Mouse (Mus musculus): ENCODE data around the gene Ncl. TPM values are rescaled to one million over a fixed set of nuclear protein-coding genes. Genes with fewer than 3 reads are reported as not detected.

Ncl gene
- polyA plus RNA-seq, 1 experiment: 9.1 TPM

- TF ChIP-seq POLR2A (IDR thresholded peaks at IDR 0.05; ENCODE audit: low read depth, low read length) (no peak), CTCF (IDR thresholded peaks at IDR 0.05; ENCODE audit: extremely low read depth, insufficient read depth, insufficient read length, insufficient replicate concordance) (no peak)
- no peak overlapping the region for H3K27ac ChIP-seq (ENCODE audit: insufficient read depth, low read length)
- WGBS: 94% methylated on average over 8 of the region's 8 CpGs
- peaks cover 52% of the 10 kb centered on the region for H3K36me3 ChIP-seq (ENCODE audit: control insufficient read depth, insufficient read depth, low read length)
- no peaks in the 10 kb centered on the region for H3K4me1 ChIP-seq (ENCODE audit: control insufficient read depth, insufficient read depth, insufficient read length)
- H3K27me3 ChIP-seq (ENCODE audit: control insufficient read depth, insufficient read depth, low read length): no peaks in the 10 kb centered on the region
- DNase-seq (ENCODE audit: low read depth in 1 of 2, low spot score in 2 of 2): no peak
- no peak overlapping the region for H3K4me3 ChIP-seq (ENCODE audit: extremely low read depth, insufficient read depth, insufficient read length)
Measured at GRCm38 (mm10) chr1:86350576-86350975, 8.6 kb downstream of the Ncl start.

DNA sequence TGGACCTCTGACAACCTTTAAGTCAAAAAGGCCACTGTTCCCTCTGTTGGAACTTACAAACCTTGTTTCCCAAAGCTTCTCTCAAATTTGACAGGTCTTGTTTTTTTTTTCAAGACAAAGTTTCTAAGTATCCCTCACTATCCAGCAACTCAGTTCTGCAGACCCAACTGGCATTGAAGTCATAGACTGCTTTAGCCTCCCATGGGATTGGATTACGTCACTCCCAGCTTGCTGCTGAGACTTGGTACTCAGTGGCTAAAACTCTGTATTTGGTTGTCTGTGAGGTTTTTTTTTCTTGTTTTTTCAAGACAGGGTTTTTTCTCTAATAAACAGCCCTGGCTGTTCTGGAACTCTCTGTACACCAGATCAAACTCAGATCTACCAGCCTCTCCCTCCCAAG is 9.5 kb downstream of the Ncl start:
- Histone ChIP-seq H3K27me3 (ENCODE audit: control insufficient read depth, insufficient read depth, low read length) (no peaks in the 10 kb centered on the region), H3K4me3 (ENCODE audit: extremely low read depth, insufficient read depth, insufficient read length) (no peak overlapping the region), H3K27ac (ENCODE audit: insufficient read depth, low read length) (no peak overlapping the region), H3K4me1 (ENCODE audit: control insufficient read depth, insufficient read depth, insufficient read length) (no peaks in the 10 kb centered on the region), H3K36me3 (ENCODE audit: control insufficient read depth, insufficient read depth, low read length) (peaks cover 46% of the 10 kb centered on the region)
- WGBS: 92% methylated on average over 1 of the region's 1 CpGs
- no peak for TF ChIP-seq CTCF (IDR thresholded peaks at IDR 0.05; ENCODE audit: extremely low read depth, insufficient read depth, insufficient read length, insufficient replicate concordance)
- no peak for TF ChIP-seq POLR2A (IDR thresholded peaks at IDR 0.05; ENCODE audit: low read depth, low read length)
- no peak for DNase-seq (ENCODE audit: low read depth in 1 of 2, low spot score in 2 of 2)

DNA sequence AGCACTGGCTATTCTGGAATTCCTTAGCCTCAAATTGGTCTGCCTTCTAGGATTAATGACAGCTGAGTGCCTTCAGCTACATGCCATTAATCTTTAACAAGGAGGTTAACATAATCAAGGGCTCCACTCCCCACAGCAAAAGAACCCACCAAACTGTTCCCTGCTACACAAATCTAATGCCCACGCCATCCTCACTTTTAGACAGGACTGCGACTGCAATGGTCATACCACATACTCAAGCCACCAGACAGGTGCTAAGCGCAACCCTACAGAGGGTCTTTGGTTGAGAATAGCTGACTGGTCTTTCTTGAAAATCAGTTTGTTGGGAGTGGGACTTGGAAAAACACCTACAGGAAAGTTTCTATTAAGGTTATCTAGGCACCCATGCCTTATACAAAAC is 10.0 kb downstream of the Ncl start:
- peaks cover 43% of the 10 kb centered on the region for H3K36me3 ChIP-seq (ENCODE audit: control insufficient read depth, insufficient read depth, low read length)
- H3K4me3 ChIP-seq (ENCODE audit: extremely low read depth, insufficient read depth, insufficient read length): no peak overlapping the region
- H3K27me3 ChIP-seq (ENCODE audit: control insufficient read depth, insufficient read depth, low read length): no peaks in the 10 kb centered on the region
- no peak for TF ChIP-seq CTCF (IDR thresholded peaks at IDR 0.05; ENCODE audit: extremely low read depth, insufficient read depth, insufficient read length, insufficient replicate concordance)
- no peak for TF ChIP-seq POLR2A (IDR thresholded peaks at IDR 0.05; ENCODE audit: low read depth, low read length)
- H3K27ac ChIP-seq (ENCODE audit: insufficient read depth, low read length): no peak overlapping the region
- no peaks in the 10 kb centered on the region for H3K4me1 ChIP-seq (ENCODE audit: control insufficient read depth, insufficient read depth, insufficient read length)
- no peak for DNase-seq (ENCODE audit: low read depth in 1 of 2, low spot score in 2 of 2)
- 98% methylated on average over 3 of the region's 3 CpGs for WGBS

DNA sequence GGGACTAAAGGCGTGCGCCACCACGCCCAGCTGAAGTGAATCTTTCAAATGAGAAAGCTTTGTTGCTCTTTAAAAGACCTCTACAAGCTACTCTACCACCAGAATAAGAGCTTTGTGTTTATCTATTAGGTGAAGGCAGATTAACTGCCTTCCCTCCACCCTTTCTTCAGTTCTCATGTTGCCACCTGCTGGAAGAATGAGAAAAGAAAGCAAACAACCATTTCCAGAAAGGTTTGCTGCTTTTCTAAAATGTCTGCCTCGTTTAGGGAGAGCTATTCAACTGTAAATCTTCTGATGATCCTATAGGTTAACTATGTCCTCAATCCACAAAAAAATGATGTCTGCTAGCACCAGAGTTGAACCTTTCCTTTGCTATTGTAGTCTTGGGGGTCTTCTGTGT is 10.4 kb downstream of the Ncl start:
- no peaks in the 10 kb centered on the region for H3K27me3 ChIP-seq (ENCODE audit: control insufficient read depth, insufficient read depth, low read length)
- H3K27ac ChIP-seq (ENCODE audit: insufficient read depth, low read length): no peak overlapping the region
- TF ChIP-seq POLR2A (IDR thresholded peaks at IDR 0.05; ENCODE audit: low read depth, low read length) (no peak), CTCF (IDR thresholded peaks at IDR 0.05; ENCODE audit: extremely low read depth, insufficient read depth, insufficient read length, insufficient replicate concordance) (no peak)
- no peak for DNase-seq (ENCODE audit: low read depth in 1 of 2, low spot score in 2 of 2)
- H3K4me3 ChIP-seq (ENCODE audit: extremely low read depth, insufficient read depth, insufficient read length): no peak overlapping the region
- no peaks in the 10 kb centered on the region for H3K4me1 ChIP-seq (ENCODE audit: control insufficient read depth, insufficient read depth, insufficient read length)
- H3K36me3 ChIP-seq (ENCODE audit: control insufficient read depth, insufficient read depth, low read length): peaks cover 40% of the 10 kb centered on the region
- 77% methylated on average over 4 of the region's 4 CpGs for WGBS

- Histone ChIP-seq H3K4me3 (ENCODE audit: extremely low read depth, insufficient read depth, insufficient read length) (no peak overlapping the region), H3K27me3 (ENCODE audit: control insufficient read depth, insufficient read depth, low read length) (no peaks in the 10 kb centered on the region), H3K4me1 (ENCODE audit: control insufficient read depth, insufficient read depth, insufficient read length) (no peaks in the 10 kb centered on the region), H3K36me3 (ENCODE audit: control insufficient read depth, insufficient read depth, low read length) (peaks cover 34% of the 10 kb centered on the region), H3K27ac (ENCODE audit: insufficient read depth, low read length) (no peak overlapping the region)
- DNase-seq (ENCODE audit: low read depth in 1 of 2, low spot score in 2 of 2): no peak
- TF ChIP-seq POLR2A (IDR thresholded peaks at IDR 0.05; ENCODE audit: low read depth, low read length): no peak
- no peak for TF ChIP-seq CTCF (IDR thresholded peaks at IDR 0.05; ENCODE audit: extremely low read depth, insufficient read depth, insufficient read length, insufficient replicate concordance)
- WGBS: 100% methylated on average over 1 of the region's 1 CpGs
Measured at GRCm38 (mm10) chr1:86348083-86348482, 11.1 kb downstream of the Ncl start.

- no peak for TF ChIP-seq CTCF (IDR thresholded peaks at IDR 0.05; ENCODE audit: extremely low read depth, insufficient read depth, insufficient read length, insufficient replicate concordance)
- no peak for TF ChIP-seq POLR2A (IDR thresholded peaks at IDR 0.05; ENCODE audit: low read depth, low read length)
- H3K27me3 ChIP-seq (ENCODE audit: control insufficient read depth, insufficient read depth, low read length): no peaks in the 10 kb centered on the region
- H3K4me1 ChIP-seq (ENCODE audit: control insufficient read depth, insufficient read depth, insufficient read length): no peaks in the 10 kb centered on the region
- no peak overlapping the region for H3K27ac ChIP-seq (ENCODE audit: insufficient read depth, low read length)
- no peak for DNase-seq (ENCODE audit: low read depth in 1 of 2, low spot score in 2 of 2)
- WGBS: 94% methylated on average over 1 of the region's 1 CpGs
- H3K36me3 ChIP-seq (ENCODE audit: control insufficient read depth, insufficient read depth, low read length): peaks cover 32% of the 10 kb centered on the region
- no peak overlapping the region for H3K4me3 ChIP-seq (ENCODE audit: extremely low read depth, insufficient read depth, insufficient read length)
Measured at GRCm38 (mm10) chr1:86347716-86348045, 11.5 kb downstream of the Ncl start.

- TF ChIP-seq POLR2A (IDR thresholded peaks at IDR 0.05; ENCODE audit: low read depth, low read length): no peak
- no peak for TF ChIP-seq CTCF (IDR thresholded peaks at IDR 0.05; ENCODE audit: extremely low read depth, insufficient read depth, insufficient read length, insufficient replicate concordance)
- 85% methylated on average over 3 of the region's 3 CpGs for WGBS
- no peaks in the 10 kb centered on the region for H3K27me3 ChIP-seq (ENCODE audit: control insufficient read depth, insufficient read depth, low read length)
- H3K4me3 ChIP-seq (ENCODE audit: extremely low read depth, insufficient read depth, insufficient read length): no peak overlapping the region
- peaks cover 30% of the 10 kb centered on the region for H3K36me3 ChIP-seq (ENCODE audit: control insufficient read depth, insufficient read depth, low read length)
- H3K27ac ChIP-seq (ENCODE audit: insufficient read depth, low read length): no peak overlapping the region
- DNase-seq (ENCODE audit: low read depth in 1 of 2, low spot score in 2 of 2): no peak
- no peaks in the 10 kb centered on the region for H3K4me1 ChIP-seq (ENCODE audit: control insufficient read depth, insufficient read depth, insufficient read length)
Measured at GRCm38 (mm10) chr1:86346851-86347715, 12.1 kb downstream of the Ncl start.

Data from spleen, adult 2 months (tissue).